Mouse (Mus musculus) neural tube, embryonic 11.5 days (tissue): ENCODE measurements at regions not wholly inside any gene's neighbourhood (a gene's known extent, or its start where the extent isn't known, plus 50 kb on each side); places are given as distances from the start of the nearest gene placed in this dataset.

ENCODE experiments used
- ATAC-seq: fragments of 200-750 bp; cut with Nextera tagmentation; 2 replicates; pipeline ENCODE4 v1.8.0; 2017; ENCODE audit warnings: moderate number of reproducible peaks, mild to moderate bottlenecking, moderate TSS enrichment, moderate library complexity; ENCODE audit not compliant: insufficient read depth, low FRiP score, low TSS enrichment
- DNase-seq: peaks from one replicate; pipeline ENCODE4 v3.0.0-alpha.2; 2015; ENCODE audit warnings: low spot score
- H3K27ac ChIP-seq: fragments of 300-500 bp; sonication (generic); 2 replicates; pipeline ENCODE4 v1.5.1; 2014; ENCODE audit warnings: low read depth, mild to moderate bottlenecking, low read length
- H3K27me3 ChIP-seq: fragments of 300-500 bp; sonication (generic); 2 replicates; pipeline ENCODE4 v1.6.1; 2014; ENCODE audit warnings: mild to moderate bottlenecking, low read length, mixed read lengths; ENCODE audit not compliant: control insufficient read depth, insufficient read depth
- H3K36me3 ChIP-seq: fragments of 300-500 bp; sonication (generic); 2 replicates; pipeline ENCODE4 v1.6.1; 2014; ENCODE audit warnings: mild to moderate bottlenecking, low read length, moderate library complexity, mixed read lengths; ENCODE audit not compliant: control insufficient read depth, insufficient read depth
- H3K4me1 ChIP-seq: fragments of 300-500 bp; sonication (generic); 2 replicates; pipeline ENCODE4 v1.6.1; 2014; ENCODE audit warnings: low read length, mixed read lengths; ENCODE audit not compliant: control insufficient read depth, insufficient read depth
- H3K4me2 ChIP-seq: fragments of 300-500 bp; sonication (generic); 2 replicates; pipeline ENCODE4 v1.6.1; 2014; ENCODE audit warnings: low read depth, mild to moderate bottlenecking, moderate library complexity
- H3K4me3 ChIP-seq: fragments of 300-500 bp; sonication (generic); 2 replicates; pipeline ENCODE4 v1.5.1; 2014; ENCODE audit warnings: low read depth, low read length
- H3K9ac ChIP-seq: fragments of 300-500 bp; sonication (generic); 2 replicates; pipeline ENCODE4 v1.6.1; 2014; ENCODE audit warnings: mild to moderate bottlenecking, low read length
- H3K9me3 ChIP-seq: fragments of 300-500 bp; sonication (generic); 2 replicates; pipeline ENCODE4 v1.6.1; 2016; ENCODE audit warnings: low read length; ENCODE audit not compliant: control insufficient read depth
- WGBS: fragments of 180-500 bp; shearing (Covaris S2); extraction: QIAGEN DNeasy Blood & Tissue Kit; methylation state at CpG from one replicate; pipeline ENCODE4 v1.1.7; 2014; 5-methylcytosine and 5-hydroxymethylcytosine counted together

DNA sequence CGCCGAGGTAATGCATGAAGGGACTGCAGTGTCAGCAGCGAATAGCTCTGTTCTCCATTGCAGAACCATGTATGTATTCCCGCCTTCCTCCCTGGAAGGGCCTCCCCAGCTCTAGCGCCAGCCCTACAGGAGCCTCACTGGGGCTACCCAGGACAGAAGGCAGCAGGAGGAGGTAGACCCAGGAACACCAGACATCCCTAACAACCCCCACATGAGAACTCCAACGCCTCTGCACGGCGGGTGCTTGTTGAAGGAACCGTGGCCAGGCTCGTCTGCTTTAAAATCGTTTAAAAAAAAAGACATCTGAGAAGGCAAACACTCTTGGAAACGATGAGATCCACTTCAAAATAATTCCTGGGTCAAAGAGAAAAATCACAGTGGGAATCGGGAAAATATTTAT is 194.3 kb downstream of the Mroh4 start:
- 87% methylated on average over 13 of the region's 13 CpGs for WGBS
- Histone ChIP-seq H3K27me3 (no peaks in the 10 kb centered on the region), H3K4me1 (no peaks in the 10 kb centered on the region), H3K27ac (no peak overlapping the region), H3K9me3 (no peaks in the 10 kb centered on the region), H3K4me3 (no peak overlapping the region), H3K36me3 (no peaks in the 10 kb centered on the region), H3K9ac (no peak overlapping the region), H3K4me2 (no peak overlapping the region)
- no peak for ATAC-seq
- no peak for DNase-seq

DNA sequence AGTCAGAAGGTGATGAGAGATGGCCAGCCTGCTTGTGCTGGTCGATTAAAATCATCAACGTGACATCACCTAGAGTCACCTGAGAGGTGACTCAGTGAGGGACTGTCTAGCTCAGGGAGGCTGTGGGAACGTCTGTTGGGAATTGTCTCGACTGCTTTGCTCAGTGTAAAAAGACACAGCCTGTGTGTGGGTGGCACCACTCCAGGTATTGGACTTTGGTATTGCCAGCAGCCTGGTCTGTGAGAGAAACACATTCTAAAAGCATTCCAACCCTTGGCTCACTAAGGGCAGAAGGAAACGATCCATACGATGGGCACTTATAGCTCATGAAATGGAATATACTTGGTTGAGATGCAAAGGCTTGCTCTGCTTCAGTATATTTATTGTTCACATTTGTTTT is 209.2 kb downstream of the Mroh4 start:
- Histone ChIP-seq H3K4me3 (no peak overlapping the region), H3K4me1 (no peaks in the 10 kb centered on the region), H3K9ac (no peak overlapping the region), H3K27ac (no peak overlapping the region), H3K4me2 (no peak overlapping the region), H3K36me3 (no peaks in the 10 kb centered on the region), H3K9me3 (no peaks in the 10 kb centered on the region), H3K27me3 (no peaks in the 10 kb centered on the region)
- DNase-seq (no peak), ATAC-seq (no peak)
- WGBS, result 87% methylated on average over 6 of the region's 6 CpGs

DNA sequence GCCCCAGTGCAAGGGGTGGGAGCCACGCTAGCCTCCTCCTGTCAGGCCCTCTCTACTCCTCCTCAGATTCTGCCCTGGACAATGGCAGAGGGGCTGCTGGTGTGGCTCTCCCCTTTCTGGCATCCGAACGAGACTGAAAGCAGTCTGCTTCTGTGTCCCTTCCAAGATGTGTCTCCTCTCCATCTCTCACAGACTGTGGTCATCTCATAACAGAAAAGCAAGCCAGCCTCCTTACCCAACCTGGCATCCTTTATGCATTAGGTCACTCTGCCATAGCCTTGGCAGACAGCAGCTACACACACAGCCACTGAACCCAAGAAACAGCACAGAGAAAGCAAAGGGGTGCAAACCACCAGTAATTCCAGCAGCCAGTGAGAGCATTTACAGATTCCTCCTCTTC is 213.2 kb downstream of the Mroh4 start:
- no peak overlapping the region for H3K4me3 ChIP-seq
- ATAC-seq, result no peak

DNA sequence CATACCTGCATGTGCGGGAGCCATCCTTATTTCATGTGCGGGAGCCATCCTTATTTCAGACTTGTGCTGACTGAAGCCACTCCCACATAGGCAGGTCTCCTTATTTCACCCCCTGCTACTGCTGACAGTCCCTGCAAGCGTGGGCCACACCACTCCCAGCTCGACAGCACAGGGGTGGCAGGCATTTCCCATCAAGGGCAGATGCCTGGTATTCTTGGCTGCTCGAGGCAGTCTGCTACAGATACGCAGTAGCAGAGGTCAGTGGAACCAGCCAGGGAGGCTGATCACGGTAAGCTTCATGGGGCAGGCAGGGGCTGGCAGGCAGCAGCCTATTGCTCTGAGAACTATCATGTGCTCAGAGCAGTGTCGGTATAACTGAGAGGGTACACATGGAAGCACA is 215.6 kb downstream of the Mroh4 start:
- no peaks in the 10 kb centered on the region for H3K9me3 ChIP-seq
- WGBS, result 88% methylated on average over 8 of the region's 8 CpGs
- no peaks in the 10 kb centered on the region for H3K27me3 ChIP-seq
- no peak overlapping the region for H3K27ac ChIP-seq
- H3K4me1 ChIP-seq, result no peaks in the 10 kb centered on the region
- no peak overlapping the region for H3K4me2 ChIP-seq
- DNase-seq (no peak), ATAC-seq (no peak)
- no peak overlapping the region for H3K9ac ChIP-seq
- H3K4me3 ChIP-seq, result no peak overlapping the region
- H3K36me3 ChIP-seq, result no peaks in the 10 kb centered on the region

More for the DNA sequence above, 213.2 kb downstream of the Mroh4 start:
- no peaks in the 10 kb centered on the region for H3K27me3 ChIP-seq
- WGBS, result 80% methylated on average over 3 of the region's 3 CpGs
- H3K9ac ChIP-seq, result no peak overlapping the region
- no peak overlapping the region for H3K27ac ChIP-seq
- H3K4me2 ChIP-seq, result no peak overlapping the region
- H3K9me3 ChIP-seq, result no peaks in the 10 kb centered on the region
- no peaks in the 10 kb centered on the region for H3K36me3 ChIP-seq
- no peaks in the 10 kb centered on the region for H3K4me1 ChIP-seq
- no peak for DNase-seq

- H3K27ac ChIP-seq, result no peak overlapping the region
- 85% methylated on average over 7 of the region's 7 CpGs for WGBS
- no peak overlapping the region for H3K4me2 ChIP-seq
- H3K9ac ChIP-seq, result no peak overlapping the region
- no peak for DNase-seq
- no peak overlapping the region for H3K4me3 ChIP-seq
- H3K36me3 ChIP-seq, result no peaks in the 10 kb centered on the region
- no peaks in the 10 kb centered on the region for H3K4me1 ChIP-seq
- no peaks in the 10 kb centered on the region for H3K27me3 ChIP-seq
- no peaks in the 10 kb centered on the region for H3K9me3 ChIP-seq
- ATAC-seq, result no peak
Measured at GRCm38 (mm10) chr15:74418635-74419034, 217.5 kb downstream of the Mroh4 start.

DNA sequence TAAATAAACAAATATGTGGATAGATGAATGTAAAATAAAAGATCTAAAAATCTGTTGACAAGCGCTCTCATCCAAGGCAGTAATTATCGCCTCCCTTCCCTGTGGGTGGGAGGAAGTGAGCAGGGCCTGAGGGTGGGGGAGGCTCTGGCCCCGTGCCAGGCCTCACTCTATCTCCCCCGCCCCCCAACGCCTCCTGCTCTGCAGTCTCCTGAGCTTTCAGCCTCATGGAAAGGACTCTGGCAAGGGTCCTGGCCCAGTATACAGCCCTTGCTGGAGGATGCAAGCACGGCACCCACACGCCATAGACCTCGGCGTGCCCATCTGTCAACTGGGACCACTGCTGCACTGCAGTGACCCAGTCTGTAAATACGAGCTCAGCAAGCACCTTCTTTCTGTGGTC is 222.9 kb downstream of the Mroh4 start:
- Histone ChIP-seq H3K36me3 (no peaks in the 10 kb centered on the region), H3K9ac (no peak overlapping the region), H3K4me1 (no peaks in the 10 kb centered on the region), H3K9me3 (no peaks in the 10 kb centered on the region), H3K27me3 (no peaks in the 10 kb centered on the region), H3K4me3 (no peak overlapping the region), H3K27ac (no peak overlapping the region), H3K4me2 (no peak overlapping the region)
- DNase-seq (no peak), ATAC-seq (no peak)
- WGBS, result 68% methylated on average over 10 of the region's 10 CpGs

DNA sequence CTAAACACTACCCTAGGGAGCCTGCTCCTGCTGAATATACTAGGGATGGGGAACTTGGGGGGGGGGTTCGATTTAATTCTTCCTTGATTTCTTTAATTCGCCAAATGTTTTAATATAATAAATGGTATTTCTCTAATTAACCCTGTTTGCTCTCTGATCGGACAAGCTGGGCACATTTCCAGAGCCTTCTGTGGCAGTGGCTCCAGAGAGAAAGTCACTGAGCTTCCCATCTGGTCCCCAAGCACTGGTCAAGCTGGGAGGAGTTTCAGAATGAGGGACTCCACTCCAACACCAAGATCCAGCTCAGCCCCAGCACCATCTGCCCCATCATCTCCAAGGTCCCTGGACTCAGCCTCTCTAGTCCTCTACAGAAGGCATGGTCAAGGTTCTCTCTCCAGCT is 223.9 kb downstream of the Mroh4 start:
- 89% methylated on average over 3 of the region's 3 CpGs for WGBS
- Histone ChIP-seq H3K27ac (no peak overlapping the region), H3K4me3 (no peak overlapping the region), H3K9me3 (no peaks in the 10 kb centered on the region), H3K36me3 (no peaks in the 10 kb centered on the region), H3K4me1 (no peaks in the 10 kb centered on the region), H3K4me2 (no peak overlapping the region), H3K9ac (no peak overlapping the region), H3K27me3 (no peaks in the 10 kb centered on the region)
- ATAC-seq, result no peak
- no peak for DNase-seq

DNA sequence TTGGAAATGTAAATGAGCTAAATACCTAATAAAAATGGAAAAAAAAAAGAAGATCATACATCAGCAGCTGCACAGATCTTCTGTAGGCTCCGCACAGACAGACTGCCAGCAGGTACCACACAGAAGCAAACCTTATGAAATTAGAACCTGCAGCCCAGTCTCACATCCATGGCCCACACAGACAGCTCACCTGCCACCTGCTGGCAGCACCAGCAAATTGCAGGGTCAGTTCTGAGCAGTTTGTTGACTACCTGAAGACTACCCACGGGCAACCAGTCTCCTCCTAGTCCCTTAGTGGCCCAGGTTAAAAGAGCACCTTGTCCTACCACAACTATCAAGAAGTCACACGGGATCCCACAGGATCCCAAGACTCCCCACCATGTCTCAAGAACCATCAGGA is 225.1 kb downstream of the Mroh4 start:
- H3K27ac ChIP-seq, result no peak overlapping the region
- H3K9me3 ChIP-seq, result no peaks in the 10 kb centered on the region
- no peak overlapping the region for H3K9ac ChIP-seq
- WGBS, result 71% methylated on average over 3 of the region's 3 CpGs
- H3K4me2 ChIP-seq, result no peak overlapping the region
- no peaks in the 10 kb centered on the region for H3K27me3 ChIP-seq
- no peak overlapping the region for H3K4me3 ChIP-seq
- no peaks in the 10 kb centered on the region for H3K36me3 ChIP-seq
- H3K4me1 ChIP-seq, result no peaks in the 10 kb centered on the region
- ATAC-seq (no peak), DNase-seq (peak; percentile 22)

DNA sequence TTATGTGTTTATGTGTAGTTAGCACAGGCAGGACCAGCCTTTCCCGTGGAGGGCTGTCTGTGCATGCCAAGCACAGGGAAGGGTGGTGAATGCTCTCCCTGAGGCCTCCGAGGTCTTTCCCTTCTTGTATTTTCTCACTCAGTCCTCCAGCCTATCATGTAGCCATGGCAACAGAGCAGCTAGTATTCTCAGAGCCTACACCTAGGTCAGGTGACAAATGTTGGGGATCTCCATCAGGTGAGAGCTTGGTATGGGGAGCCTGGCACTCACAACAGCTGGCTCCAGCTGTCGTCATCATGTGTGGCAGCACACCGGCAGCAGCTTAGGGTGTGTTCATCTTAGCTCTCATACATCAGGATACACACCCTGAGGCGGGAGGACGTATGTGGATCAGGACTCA is 231.3 kb downstream of the Mroh4 start:
- H3K36me3 ChIP-seq, result no peaks in the 10 kb centered on the region
- no peaks in the 10 kb centered on the region for H3K9me3 ChIP-seq
- DNase-seq (no peak), ATAC-seq (no peak)
- H3K4me2 ChIP-seq, result no peak overlapping the region
- H3K4me1 ChIP-seq, result no peaks in the 10 kb centered on the region
- H3K27ac ChIP-seq, result no peak overlapping the region
- H3K9ac ChIP-seq, result no peak overlapping the region
- WGBS, result 86% methylated on average over 6 of the region's 6 CpGs
- H3K27me3 ChIP-seq, result no peaks in the 10 kb centered on the region
- no peak overlapping the region for H3K4me3 ChIP-seq
